In genomic region chr1:94496341-94496740, GRCm38 (mm10) we compare ENCODE assay signal across 18 mouse cellular contexts.
A peak's percentile ranks its signal among the peaks of the same experiment; 100 is the strongest.
DNase-seq lines count a peak whose midpoint lies in the region; ATAC-seq and TF ChIP-seq lines count a peak whose summit lies in the region.
"Had no signal": no experiment of that assay in that cellular context is flagged by ENCODE, and none has a peak within 500 bp of the region (broad histone marks: within the 10 kb centered on the region; RNA-seq: fewer than 3 reads in every experiment).

No protein-coding gene starts in this region.

- H3K36me3 ChIP-seq in hindbrain, embryonic 12.5 days, result no peaks in the 10 kb centered on the region
- H3K36me3 ChIP-seq in hindbrain, embryonic 10.5 days, result no peaks in the 10 kb centered on the region
- no peaks in the 10 kb centered on the region for H3K36me3 ChIP-seq in neural tube, embryonic 13.5 days
- H3K36me3 ChIP-seq: embryonic facial prominence, embryonic 10.5 days; embryonic facial prominence, embryonic 12.5 days; forebrain, embryonic 15.5 days had no signal

- WGBS in hindbrain, embryonic 12.5 days, result 81% methylated on average over 3 of the region's 3 CpGs
- 94% methylated on average over 3 of the region's 3 CpGs for WGBS in hindbrain, embryonic 10.5 days
- whole genome bisulfite sequencing in neural tube, embryonic 13.5 days, result 60% methylated on average over 3 of the region's 3 CpGs

- no peak overlapping the region for H3K4me3 ChIP-seq in hindbrain, embryonic 12.5 days
- H3K4me3 ChIP-seq in hindbrain, embryonic 10.5 days, result no peak overlapping the region
- no peak overlapping the region for H3K4me3 ChIP-seq in neural tube, embryonic 13.5 days
- H3K4me3 ChIP-seq: embryonic facial prominence, embryonic 10.5 days; embryonic facial prominence, embryonic 12.5 days; forebrain, embryonic 13.5 days; forebrain, embryonic 15.5 days had no signal

- no peak for TF ChIP-seq CTCF in brain, embryonic 14.5 days (IDR thresholded peaks at IDR 0.05; ENCODE audit: borderline replicate concordance, extremely low read depth, insufficient read depth, insufficient read length)

- H3K9me3 ChIP-seq in hindbrain, embryonic 12.5 days (replicated peaks), result no peaks in the 10 kb centered on the region
- no peaks in the 10 kb centered on the region for H3K9me3 ChIP-seq in hindbrain, embryonic 10.5 days
- no peaks in the 10 kb centered on the region for H3K9me3 ChIP-seq in neural tube, embryonic 13.5 days
- H3K9me3 ChIP-seq: embryonic facial prominence, embryonic 10.5 days; embryonic facial prominence, embryonic 12.5 days; forebrain, embryonic 13.5 days; forebrain, embryonic 15.5 days had no signal

- H3K27ac ChIP-seq in hindbrain, embryonic 12.5 days, result no peak overlapping the region
- H3K27ac ChIP-seq in hindbrain, embryonic 10.5 days, result no peak overlapping the region
- H3K27ac ChIP-seq in neural tube, embryonic 13.5 days (replicated peaks), result no peak overlapping the region
- H3K27ac ChIP-seq: embryonic facial prominence, embryonic 10.5 days; embryonic facial prominence, embryonic 12.5 days; forebrain, embryonic 13.5 days; forebrain, embryonic 15.5 days had no signal

- no peak for DNase-seq in hindbrain, embryonic 10.5 days (ENCODE audit: low spot score)
- DNase-seq in neural tube, embryonic 10.5 days (ENCODE audit: extremely low spot score, low spot score), result no peak
- peak; percentile 15 for DNase-seq in brain, embryonic 14.5 days (ENCODE audit: low read depth)
- DNase-seq in spleen, postnatal 36 days (ENCODE audit: low spot score in 2 of 2), result no peak
- DNase-seq: adrenal gland, adult 2 months; adrenal gland, postnatal 10 days; adrenal gland, postnatal 25 days; cerebellum, adult 11-12 months; cerebellum, adult 2 months; cerebellum, adult 9-10 months; cerebellum, postnatal 10 days; cerebellum, postnatal 25 days had no signal

- TF ChIP-seq POLR2A in brain, embryonic 14.5 days (IDR thresholded peaks at IDR 0.05; ENCODE audit: borderline replicate concordance, extremely low read depth, insufficient read depth, insufficient read length, poor library complexity, severe bottlenecking), result no peak

- H3K9ac ChIP-seq in hindbrain, embryonic 12.5 days, result no peak overlapping the region
- H3K9ac ChIP-seq in neural tube, embryonic 13.5 days, result no peak overlapping the region
- H3K9ac ChIP-seq: embryonic facial prominence, embryonic 12.5 days; forebrain, embryonic 13.5 days; forebrain, embryonic 15.5 days had no signal

- no peaks in the 10 kb centered on the region for H3K27me3 ChIP-seq in hindbrain, embryonic 12.5 days
- no peaks in the 10 kb centered on the region for H3K27me3 ChIP-seq in hindbrain, embryonic 10.5 days (ENCODE audit: insufficient read depth, poor library complexity, severe bottlenecking)
- H3K27me3 ChIP-seq in neural tube, embryonic 13.5 days, result no peaks in the 10 kb centered on the region
- H3K27me3 ChIP-seq: embryonic facial prominence, embryonic 12.5 days; forebrain, embryonic 13.5 days; forebrain, embryonic 15.5 days had no signal

- peak; percentile 63; the same call in 1 of the 2 replicates for ATAC-seq in hindbrain, embryonic 12.5 days (ENCODE audit: low FRiP score)
- peak; percentile 81 for ATAC-seq in neural tube, embryonic 13.5 days (ENCODE audit: low read depth)
- ATAC-seq: forebrain, embryonic 13.5 days; forebrain, embryonic 15.5 days had no signal

- H3K4me2 ChIP-seq in hindbrain, embryonic 12.5 days (replicated peaks), result no peak overlapping the region
- no peak overlapping the region for H3K4me2 ChIP-seq in neural tube, embryonic 13.5 days
- H3K4me2 ChIP-seq: embryonic facial prominence, embryonic 12.5 days; forebrain, embryonic 13.5 days; forebrain, embryonic 15.5 days had no signal

- no peaks in the 10 kb centered on the region for H3K4me1 ChIP-seq in hindbrain, embryonic 12.5 days
- no peaks in the 10 kb centered on the region for H3K4me1 ChIP-seq in hindbrain, embryonic 10.5 days (replicated peaks)
- H3K4me1 ChIP-seq in neural tube, embryonic 13.5 days (replicated peaks), result 0 out of 2 replicates have a peak, but pooled peaks cover 3% of the 10 kb centered on the region
- H3K4me1 ChIP-seq: embryonic facial prominence, embryonic 10.5 days; embryonic facial prominence, embryonic 12.5 days; forebrain, embryonic 13.5 days; forebrain, embryonic 15.5 days had no signal
